Mouse (Mus musculus) 416B (cell line): ENCODE results near the gene Hivep3.

Source experiments
- DNase-seq: peaks from one replicate; pipeline ENCODE4 v3.0.0; 2011; ENCODE audit warnings: low read depth

Gene Hivep3

DNA sequence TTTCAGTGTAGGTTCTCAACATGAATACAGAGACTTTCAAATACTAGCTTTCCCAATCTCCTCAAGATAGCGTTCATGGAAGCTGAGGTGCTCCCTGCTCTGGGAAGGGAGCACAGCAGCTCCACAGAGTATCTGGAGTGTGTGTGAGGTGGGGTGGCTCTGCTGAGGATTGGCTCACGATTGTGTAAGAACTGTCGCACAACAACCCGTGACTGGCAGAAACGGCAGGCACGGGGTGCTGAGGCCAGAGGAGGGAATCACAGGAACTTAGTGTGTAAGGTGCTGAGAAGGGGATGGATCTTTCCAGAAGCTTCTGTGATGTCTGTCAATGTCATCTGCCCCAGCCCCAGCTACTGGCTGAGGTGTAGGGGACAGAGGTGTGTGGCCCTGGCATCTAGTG, 328.1 kb downstream of the Hivep3 start:
- no peak for DNase-seq

GRCm38 (mm10) chr4:120062198-120062597, 328.6 kb downstream of the Hivep3 start:
- no peak for DNase-seq

GRCm38 (mm10) chr4:120062754-120063153, 329.2 kb downstream of the Hivep3 start:
- no peak for DNase-seq

DNA sequence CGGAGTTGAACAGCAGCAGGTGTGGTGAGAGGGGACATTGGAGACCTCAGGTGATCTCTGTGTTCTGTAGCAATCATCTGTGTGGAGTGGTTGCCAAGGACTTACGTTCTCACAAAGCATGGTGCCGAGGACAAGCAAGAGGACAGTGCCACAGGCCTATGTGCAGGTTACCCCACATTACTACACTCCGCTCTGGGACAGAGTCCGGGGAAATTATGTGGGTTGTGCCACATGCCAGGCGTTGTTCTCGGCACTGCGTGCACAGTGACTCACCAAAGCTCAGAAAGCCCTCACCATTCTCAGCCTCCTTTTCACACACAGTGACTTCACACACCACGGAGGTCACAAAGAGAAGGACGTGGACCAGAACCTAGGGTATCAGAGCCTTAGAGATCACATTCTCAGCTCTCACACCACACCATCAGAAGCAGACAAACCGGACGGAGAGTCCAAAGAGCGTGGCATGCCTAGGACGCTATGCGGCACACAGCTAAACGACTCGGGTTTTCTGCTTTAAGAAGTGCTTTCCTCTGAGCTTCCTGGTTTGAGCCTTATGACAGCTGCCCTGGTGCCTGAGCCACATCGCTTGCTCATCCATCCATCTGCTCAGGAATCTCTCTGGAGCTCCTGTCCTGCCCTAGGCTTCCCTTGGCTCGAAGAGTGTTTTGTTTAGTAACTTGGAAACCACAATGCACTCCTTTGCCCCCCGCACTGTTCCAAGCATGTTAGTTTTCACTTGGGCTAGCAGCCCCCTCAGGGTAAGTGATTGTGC, 330.0 kb downstream of the Hivep3 start:
- no peak for DNase-seq

GRCm38 (mm10) chr4:120064696-120065095, 331.1 kb downstream of the Hivep3 start, which contains the start of gene AL607142.1:
TSS of gene AL607142.1 (plus strand) at chr4:120064996.
- no peak for DNase-seq

DNA sequence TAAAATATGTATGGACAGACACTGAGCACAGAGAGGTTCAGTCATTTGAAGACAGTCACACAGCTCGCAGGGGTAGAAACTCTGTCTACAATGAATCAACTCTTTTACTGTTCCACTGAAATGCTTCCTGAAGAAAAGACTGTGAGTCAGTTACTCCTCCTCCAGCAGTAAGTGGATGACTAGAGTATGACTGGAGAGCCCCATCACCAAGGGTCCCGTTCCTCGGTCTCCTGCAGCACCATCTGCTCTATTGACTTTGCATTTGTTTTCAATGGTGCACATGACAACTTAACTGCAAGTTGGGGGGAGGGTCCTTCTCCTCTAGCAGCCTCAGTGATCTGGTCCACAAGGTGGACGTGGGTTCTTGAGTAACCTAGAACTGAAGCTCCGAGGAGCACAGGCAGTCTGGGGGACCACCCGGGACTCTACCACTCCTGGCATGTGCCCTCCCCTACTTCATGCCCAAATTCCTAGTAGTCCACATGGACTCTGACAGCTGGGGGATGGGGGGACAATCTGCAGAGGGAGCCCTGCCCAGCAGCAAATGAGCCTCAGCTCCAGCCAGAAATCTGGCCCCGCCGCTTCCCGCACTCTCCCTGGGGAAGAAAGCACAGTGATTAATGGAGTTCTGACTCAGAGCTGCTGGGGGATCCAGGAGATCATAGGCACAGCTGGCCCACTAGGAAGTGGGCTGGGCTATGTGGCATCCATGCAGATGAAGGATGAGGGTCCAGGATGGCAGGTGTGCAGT, 333.4 kb downstream of the Hivep3 start:
- no peak for DNase-seq

- DNase-seq: no peak
These were observed 334.1 kb downstream of the Hivep3 start for GRCm38 (mm10) chr4:120067592-120068235.

DNA sequence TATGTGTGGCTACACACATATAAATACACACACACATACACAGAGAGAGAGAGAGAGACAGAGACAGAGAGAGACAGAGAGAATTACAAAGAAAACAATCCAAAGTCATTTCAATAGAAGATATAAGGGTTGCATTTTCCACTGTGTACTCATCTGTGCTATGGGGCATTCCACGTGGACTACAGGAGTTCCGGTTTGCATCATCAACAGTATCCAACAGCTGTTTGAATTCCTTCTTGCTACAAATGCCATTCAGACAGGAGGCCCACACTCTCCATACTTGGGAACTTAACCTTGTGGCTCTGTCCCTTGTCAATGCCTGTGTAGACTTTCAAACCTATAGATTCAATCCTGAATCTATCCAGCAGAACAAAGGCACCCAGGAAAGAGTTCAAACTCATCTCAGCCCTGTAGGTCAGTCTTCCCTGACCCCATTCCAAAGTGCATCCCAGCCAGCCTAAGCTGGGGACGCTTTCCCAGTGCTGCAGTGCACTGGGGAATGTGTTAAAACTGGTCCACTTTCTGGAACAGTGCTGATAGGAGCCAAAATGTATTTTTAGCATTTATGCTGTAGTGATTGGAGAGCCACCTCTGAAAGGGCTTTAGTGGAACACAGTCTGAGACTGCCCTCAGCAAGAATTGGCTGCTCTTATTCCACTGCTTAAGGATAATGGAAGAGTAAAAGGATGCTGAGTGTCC, 335.4 kb downstream of the Hivep3 start:
- no peak for DNase-seq

- DNase-seq: no peak
These were observed 336.0 kb downstream of the Hivep3 start for GRCm38 (mm10) chr4:120069582-120069980.

DNA sequence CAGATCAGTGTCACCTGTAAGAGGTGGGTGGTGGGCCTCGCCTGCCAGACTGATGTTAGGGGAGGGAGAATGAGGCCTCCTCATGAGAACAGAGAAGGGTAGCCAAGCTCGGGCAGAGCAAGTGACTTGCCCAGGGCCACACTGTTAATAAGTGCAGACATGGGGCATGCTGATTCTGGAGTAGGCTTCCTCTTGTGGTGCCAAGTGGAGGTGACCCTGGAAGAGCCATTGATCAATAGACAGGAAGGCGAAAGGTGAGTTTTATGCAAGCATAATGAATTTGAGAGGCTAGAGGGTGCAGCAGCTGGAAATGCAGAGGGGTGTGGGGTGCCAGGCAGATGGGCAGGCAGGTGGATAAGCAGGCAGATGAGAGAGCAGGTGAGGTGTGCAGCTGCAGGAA, 337.8 kb downstream of the Hivep3 start:
- DNase-seq: no peak

- DNase-seq: no peak
These were observed 338.4 kb downstream of the Hivep3 start for GRCm38 (mm10) chr4:120071842-120072507.

- no peak for DNase-seq
These were observed 340.5 kb downstream of the Hivep3 start for GRCm38 (mm10) chr4:120074061-120074460.

- no peak for DNase-seq
These were observed 343.7 kb downstream of the Hivep3 start for GRCm38 (mm10) chr4:120077322-120077721.

- DNase-seq: no peak
These were observed 348.9 kb downstream of the Hivep3 start for GRCm38 (mm10) chr4:120082527-120082926.

- DNase-seq: no peak
These were observed 350.1 kb downstream of the Hivep3 start for GRCm38 (mm10) chr4:120083700-120084099.

- no peak for DNase-seq
These were observed 356.0 kb downstream of the Hivep3 start for GRCm38 (mm10) chr4:120089536-120089935.

GRCm38 (mm10) chr4:120091997-120092783, 358.6 kb downstream of the Hivep3 start:
- no peak for DNase-seq

DNA sequence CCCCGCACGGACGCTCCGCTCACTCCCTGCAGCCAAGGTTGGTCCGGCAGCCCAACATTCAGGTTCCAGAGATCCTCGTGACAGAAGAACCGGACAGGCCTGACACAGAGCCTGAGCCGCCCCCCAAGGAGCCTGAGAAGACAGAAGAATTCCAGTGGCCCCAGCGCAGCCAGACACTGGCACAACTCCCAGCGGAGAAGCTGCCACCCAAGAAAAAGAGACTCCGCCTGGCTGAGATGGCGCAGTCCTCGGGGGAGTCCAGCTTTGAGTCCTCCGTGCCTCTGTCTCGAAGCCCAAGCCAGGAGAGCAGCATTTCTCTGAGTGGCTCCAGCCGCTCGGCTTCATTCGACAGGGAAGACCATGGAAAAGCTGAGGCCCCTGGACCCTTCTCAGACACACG, 363.4 kb downstream of the Hivep3 start:
- DNase-seq: no peak

DNA sequence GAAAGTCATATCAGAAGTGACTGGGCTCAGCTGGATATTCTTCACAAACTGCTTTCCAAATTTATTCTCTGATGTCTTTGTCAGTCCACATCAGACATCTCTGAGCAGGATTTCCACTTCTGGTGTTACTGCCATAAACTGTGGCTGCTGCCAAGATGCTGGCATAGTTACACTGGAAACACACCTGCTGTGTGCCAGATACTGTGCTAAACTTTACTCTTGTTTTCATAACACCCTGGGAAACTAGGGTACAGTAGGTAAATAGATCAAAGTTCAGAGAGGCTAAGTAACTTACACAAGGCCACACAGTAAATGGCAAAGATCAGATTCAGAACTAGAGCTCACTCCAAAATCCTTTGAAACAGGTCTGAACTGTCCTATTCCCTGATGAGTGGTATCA, 367.6 kb downstream of the Hivep3 start:
- no peak for DNase-seq

DNA sequence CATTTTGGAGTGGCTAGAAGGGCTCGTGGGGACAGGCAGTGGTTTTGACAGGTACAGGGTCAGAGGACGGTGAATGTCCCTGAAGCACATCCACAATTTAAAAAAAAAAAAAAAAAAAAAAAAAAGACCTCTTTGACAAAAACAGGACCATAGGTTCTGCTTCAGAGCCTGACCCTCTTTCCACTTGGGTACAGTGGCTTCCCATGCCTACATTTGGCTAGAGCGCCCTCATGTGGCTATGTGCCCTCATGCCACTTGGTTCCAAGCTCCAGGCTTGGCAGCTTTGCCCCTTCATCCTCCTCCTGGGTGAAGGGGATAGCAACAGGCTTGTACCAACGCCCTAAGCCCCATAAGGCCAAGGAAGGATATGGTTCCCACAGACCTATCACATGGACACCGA, 371.0 kb downstream of the Hivep3 start:
- peak; percentile 28 for DNase-seq

DNA sequence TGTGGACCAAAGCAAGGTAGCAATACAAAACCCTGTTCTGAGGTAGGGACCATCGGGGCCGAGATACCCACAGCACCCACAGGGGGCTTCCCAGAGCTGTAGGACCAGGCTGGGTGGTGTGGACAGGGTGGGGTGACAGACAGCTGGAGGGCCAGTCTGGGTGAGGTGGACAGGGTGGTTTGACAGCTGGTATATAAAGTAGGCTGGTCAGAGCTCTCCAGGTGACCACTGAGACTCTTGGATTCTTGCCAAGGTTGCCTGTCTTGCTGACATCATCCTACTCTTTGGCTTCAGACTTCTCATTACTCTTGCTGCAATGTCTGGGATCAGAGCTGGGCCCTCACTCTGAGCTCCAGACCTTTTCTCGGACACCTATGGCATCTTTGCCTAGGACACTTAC, 372.8 kb downstream of the Hivep3 start:
- DNase-seq: no peak
